Mouse (Mus musculus): ENCODE measurements around the gene Sec14l1. TPM values are rescaled to one million over a fixed set of nuclear protein-coding genes. Genes with fewer than 3 reads are reported as not detected.

The Sec14l1 gene
- total RNA-seq, 2 experiments from 2014 or later = 210 to 217 TPM

DNA sequence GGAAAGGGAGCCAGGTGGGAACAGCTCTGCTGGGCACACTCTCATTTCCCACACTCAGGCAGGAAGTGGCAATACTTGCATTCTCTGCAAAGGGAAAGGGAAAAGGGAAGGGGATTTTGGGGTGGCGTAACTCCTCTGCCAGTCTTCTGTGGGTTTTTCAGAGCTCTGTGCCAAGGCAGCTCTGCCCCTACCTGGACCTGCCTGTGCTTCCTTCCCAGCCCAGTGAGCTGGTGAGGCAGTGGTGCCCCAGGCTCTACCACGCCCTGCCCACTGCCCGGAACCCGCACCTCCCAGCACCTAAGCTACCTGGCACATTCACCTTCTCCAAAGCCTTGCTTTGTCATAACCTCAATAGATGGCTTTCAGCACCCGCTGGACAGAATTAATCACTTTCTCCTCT, 83.2 kb downstream of the Sec14l1 start:
- no peak for DNase-seq (ENCODE audit: low spot score in 2 of 2)
- intact Hi-C loops (cut with DNase I) = no loop called here

DNA sequence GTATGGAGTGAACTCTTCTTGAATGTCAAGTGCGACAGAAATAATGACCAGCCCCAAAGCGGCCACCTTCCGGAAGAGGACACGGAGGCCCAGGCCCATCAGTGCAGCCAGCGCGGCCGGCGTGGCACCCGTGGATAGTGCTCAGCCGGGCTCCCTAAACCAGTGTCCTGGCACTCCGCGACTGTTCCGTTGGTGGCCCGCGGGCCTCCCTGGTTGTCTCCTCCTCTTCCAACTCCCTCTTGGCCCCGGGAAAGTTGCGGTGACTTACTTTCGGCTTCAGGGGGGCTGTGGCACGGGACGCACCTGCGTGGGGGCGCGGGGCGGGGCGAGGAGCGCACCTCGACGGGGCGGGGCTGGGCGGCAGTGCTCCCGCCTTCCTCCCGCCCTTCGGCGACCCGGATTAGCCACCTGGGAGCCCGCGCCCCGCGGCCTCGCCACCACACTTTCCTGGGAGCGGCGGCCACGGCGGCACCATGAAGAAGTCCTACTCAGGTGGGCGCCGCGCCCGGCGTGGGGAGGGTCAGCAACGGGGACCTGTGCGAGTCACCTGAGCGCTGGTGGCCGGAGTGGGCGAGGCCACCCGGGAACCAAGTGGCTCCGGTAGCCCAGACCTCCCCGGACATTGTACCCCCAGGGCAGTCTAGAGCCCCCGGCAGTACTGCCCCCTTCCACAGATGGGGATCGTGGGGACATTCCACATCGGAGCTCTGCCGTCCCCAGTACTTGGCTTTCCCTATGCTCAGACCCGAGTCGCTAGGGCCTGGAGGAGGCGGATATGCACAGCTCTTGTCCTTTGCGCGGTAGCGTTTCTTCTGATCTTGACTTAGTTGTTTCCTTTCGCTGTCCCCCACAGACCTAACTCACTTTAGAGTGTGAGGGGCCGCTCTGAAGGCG, 84.6 kb downstream of the Sec14l1 start, which contains the start of gene Sept9:
Sept9 (plus strand) TSS at position 380 of the 894 bp plus-strand sequence.
- intact Hi-C loops (cut with DNase I) = no loop called here
- DNase-seq (ENCODE audit: low spot score in 2 of 2) = no peak

DNA sequence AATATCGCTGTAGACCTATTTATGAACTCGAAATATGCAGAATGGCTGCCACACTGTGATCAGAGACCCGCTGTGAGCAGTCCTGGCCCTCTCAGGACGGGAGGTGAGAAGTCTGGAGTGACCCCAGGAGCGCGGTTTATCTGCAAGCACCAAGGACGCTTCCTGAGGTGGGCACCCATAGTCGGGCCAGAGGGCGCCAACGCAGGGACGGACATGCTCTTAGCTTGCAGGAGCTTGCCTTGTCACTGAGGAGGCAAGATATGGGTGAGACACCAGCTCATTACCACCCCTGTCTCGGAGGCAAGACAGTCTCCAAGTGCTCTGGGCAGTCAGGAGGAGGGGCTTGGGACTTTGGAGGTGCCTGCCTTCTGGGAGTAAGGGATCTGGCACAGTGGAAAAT, 86.9 kb downstream of the Sec14l1 start:
- intact Hi-C loops (cut with DNase I) = no loop called here
- no peak for DNase-seq (ENCODE audit: low spot score in 2 of 2)

DNA sequence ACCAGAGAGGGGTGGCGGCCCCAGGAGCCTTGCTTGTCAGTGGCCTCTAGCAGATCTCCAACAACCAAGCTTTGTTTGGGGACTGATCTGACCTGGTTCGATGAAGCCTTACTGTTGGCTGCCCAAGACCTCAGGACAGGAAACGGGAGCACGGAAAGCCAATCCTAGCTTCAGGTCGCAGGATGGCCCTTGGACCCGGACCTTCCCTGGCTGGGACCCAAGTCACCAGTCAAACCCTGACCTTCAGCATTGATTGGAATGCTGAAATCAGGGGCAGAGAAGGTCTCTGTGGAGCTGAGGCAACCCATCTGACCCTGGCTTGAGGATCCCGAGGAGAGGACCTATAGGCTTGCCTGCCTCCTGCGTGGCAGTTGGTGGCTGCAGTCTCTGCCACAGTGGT, 89.6 kb downstream of the Sec14l1 start:
- intact Hi-C loops (cut with DNase I) = no loop called here
- no peak for DNase-seq (ENCODE audit: low spot score in 2 of 2)

DNA sequence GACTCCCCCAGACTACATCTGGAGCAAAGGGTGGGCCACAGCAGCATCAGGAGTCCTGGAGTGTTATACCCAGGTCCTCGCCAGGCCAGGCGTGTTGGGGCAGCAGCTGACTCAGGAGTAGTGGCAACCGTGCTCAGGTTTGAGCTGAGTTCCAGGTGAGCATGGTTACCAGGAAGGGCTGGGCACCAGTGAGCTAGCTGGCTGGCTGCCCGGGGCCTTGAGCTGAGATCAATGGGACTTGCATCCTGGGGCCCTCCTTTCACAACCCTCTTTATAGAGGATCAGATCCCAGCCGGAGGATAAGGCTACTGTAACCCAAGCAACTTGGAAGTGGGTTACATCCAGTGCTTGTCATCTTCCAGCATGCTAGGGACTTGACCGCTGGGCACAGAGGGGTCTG, 90.1 kb downstream of the Sec14l1 start:
- intact Hi-C loops (cut with DNase I) = no loop called here
- no peak for DNase-seq (ENCODE audit: low spot score in 2 of 2)

DNA sequence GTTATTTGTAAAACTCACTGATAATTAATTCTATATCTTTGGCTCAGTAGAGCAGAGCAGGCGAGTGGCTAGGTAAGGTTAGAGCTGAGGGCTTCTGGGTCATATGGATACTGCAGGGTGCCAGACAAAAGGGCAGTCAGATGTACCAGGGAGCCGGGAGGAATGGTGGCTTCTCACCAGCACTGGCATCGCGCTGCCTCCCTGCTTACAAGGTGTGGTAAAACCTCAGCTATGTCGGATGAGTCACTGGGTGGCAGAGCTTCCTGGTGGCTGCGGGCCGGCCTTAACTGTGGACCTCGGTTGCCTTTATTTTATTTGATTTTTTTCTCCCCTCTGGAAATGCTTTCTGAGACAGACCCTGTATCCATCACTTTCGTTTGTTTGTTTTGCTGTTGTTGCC, 90.5 kb downstream of the Sec14l1 start:
- intact Hi-C loops (cut with DNase I) = no loop called here
- DNase-seq (ENCODE audit: low spot score in 2 of 2) = no peak

DNA sequence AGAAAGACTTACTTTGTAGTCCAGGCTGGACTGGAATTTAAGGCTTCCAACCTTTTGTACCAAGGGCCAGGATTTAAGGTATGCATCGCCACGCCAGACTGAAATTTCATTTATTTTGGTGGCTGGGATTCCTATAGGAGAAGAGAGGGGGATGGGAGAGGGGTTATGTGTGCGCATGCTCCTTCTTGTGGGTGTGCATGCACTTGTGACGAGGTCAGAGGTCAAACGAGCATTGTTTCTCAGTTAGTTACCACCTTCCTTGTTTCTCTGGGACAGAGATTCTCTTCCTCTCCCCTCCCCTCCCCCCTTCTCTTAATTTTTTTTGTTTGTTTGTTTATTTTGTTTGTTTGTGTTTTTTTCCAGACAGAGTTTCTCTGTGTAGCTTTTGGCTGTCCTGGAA, 92.5 kb downstream of the Sec14l1 start:
- no peak for DNase-seq (ENCODE audit: low spot score in 2 of 2)
- intact Hi-C loops (cut with DNase I) = no loop called here

DNA sequence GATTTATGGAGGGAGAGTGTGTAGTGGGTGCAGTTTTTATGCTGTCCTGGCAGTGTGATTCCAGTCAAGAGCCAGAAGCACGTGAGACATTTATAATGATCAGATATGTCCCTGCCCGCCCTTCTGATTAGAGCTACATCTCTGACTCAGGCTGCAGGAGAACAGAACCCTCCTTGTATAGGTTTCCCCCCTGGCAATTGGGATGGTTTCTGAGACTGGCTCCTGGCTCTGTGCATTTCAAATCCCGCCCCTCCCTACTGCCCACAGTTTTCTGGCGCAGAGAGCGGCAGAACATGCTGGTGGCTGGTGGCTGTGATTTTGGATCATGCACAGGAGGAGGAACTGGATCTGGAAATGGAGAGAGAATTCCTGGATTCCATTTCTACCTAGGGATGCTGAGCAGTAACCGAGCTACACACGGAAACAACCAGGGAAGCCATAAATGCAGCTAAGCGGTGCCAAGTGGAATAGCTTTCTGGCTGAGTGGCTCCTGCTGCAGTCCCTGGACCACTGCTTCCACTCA, 93.2 kb downstream of the Sec14l1 start:
- intact Hi-C loops (cut with DNase I) = no loop called here
- peak; percentile 33 to 65 for DNase-seq (ENCODE audit: low spot score in 2 of 2)

Small RNAs within 50 kb of the gene (microRNA-seq; reads per million reads assigned to microRNA genes)
- gene Gm24323 (not detected), gene Mir6516 (31.5 reads per million, percentile 45 among the genes with 10 or more reads in this experiment)

Other genes starting within 250 kb of the Sec14l1 start
- gene Mgat5b, start 196.3 kb upstream of the Sec14l1 start, total RNA-seq (2021) = 10 to 100 TPM; 76.5 to 86.1 TPM
- gene Sept9, start 84.5 kb downstream of the Sec14l1 start, total RNA-seq (2021) = 10 to 100 TPM; 74.3 to 77.1 TPM